Mouse (Mus musculus): Measurements from ENCODE around the gene Clec12b. TPM values are rescaled to one million over a fixed set of nuclear protein-coding genes. Genes with fewer than 3 reads are reported as not detected.
A peak's percentile ranks its signal among the peaks of the same experiment; 100 is the strongest.
"Not testable (repeated sequence)": the region's sequence is repeated elsewhere in the genome, so short reads cannot be mapped to it uniquely, and the experiment has no call there.

Gene Clec12b
- total RNA-seq, 2 experiments from 2014 or later = not detected

- intact Hi-C loops (cut with DNase I) = no loop called here
- no peak for DNase-seq (ENCODE audit: low spot score in 2 of 2)
These were observed 5.2 kb downstream of the Clec12b start for GRCm38 (mm10) chr6:129380454-129380853.

- DNase-seq (ENCODE audit: low spot score in 2 of 2) = no peak
- intact Hi-C loops (cut with DNase I) = no loop called here
These were observed 10.7 kb downstream of the Clec12b start for GRCm38 (mm10) chr6:129374937-129375471.

GRCm38 (mm10) chr6:129369374-129370132, 16.1 kb downstream of the Clec12b start:
- DNase-seq (ENCODE audit: low spot score in 2 of 2) = no peak
- intact Hi-C loops (cut with DNase I) = loop anchor here (5.0 kb wide), 1 partner anchor 517 kb away; no protein-coding TSS in a partner anchor

- DNase-seq (ENCODE audit: low spot score in 2 of 2) = peak in 1 of 2 experiments; percentile 8
- intact Hi-C loops (cut with DNase I) = loop anchor here (2.0 to 5.0 kb wide), 2 partner anchors 103 to 514 kb away; no protein-coding TSS in a partner anchor
These were observed 19.7 kb downstream of the Clec12b start for GRCm38 (mm10) chr6:129365959-129366359.

- DNase-seq (ENCODE audit: low spot score in 2 of 2) = no peak
- intact Hi-C loops (cut with DNase I) = loop anchor here (2.0 kb wide), 1 partner anchor 29 kb away; no protein-coding TSS in a partner anchor
These were observed 21.7 kb downstream of the Clec12b start for GRCm38 (mm10) chr6:129363942-129364341.

GRCm38 (mm10) chr6:129359515-129359914, 26.2 kb downstream of the Clec12b start:
- DNase-seq (ENCODE audit: low spot score in 2 of 2) = no peak
- intact Hi-C loops (cut with DNase I) = no loop called here

GRCm38 (mm10) chr6:129356430-129356829, 29.2 kb downstream of the Clec12b start:
- DNase-seq (ENCODE audit: low spot score in 2 of 2) = no peak
- intact Hi-C loops (cut with DNase I) = no loop called here

GRCm38 (mm10) chr6:129355774-129356173, 29.9 kb downstream of the Clec12b start:
- no peak for DNase-seq (ENCODE audit: low spot score in 2 of 2)
- intact Hi-C loops (cut with DNase I) = no loop called here

- intact Hi-C loops (cut with DNase I) = no loop called here
- DNase-seq (ENCODE audit: low spot score in 2 of 2) = no peak
These were observed 34.6 kb downstream of the Clec12b start for GRCm38 (mm10) chr6:129351091-129351490.

- DNase-seq (ENCODE audit: low spot score in 2 of 2) = no peak
- intact Hi-C loops (cut with DNase I) = no loop called here
These were observed 35.9 kb downstream of the Clec12b start for GRCm38 (mm10) chr6:129349524-129350352.

- DNase-seq (ENCODE audit: low spot score in 2 of 2) = no peak
- intact Hi-C loops (cut with DNase I) = no loop called here
These were observed 41.3 kb downstream of the Clec12b start for GRCm38 (mm10) chr6:129344408-129344807.

GRCm38 (mm10) chr6:129342391-129342790, 43.3 kb downstream of the Clec12b start, which contains the start of gene Clec12a:
Gene Clec12a, plus strand, starts transcription at chr6:129342691.
- DNase-seq (ENCODE audit: low spot score in 2 of 2); intact Hi-C loops (cut with DNase I): not testable (repeated sequence)

GRCm38 (mm10) chr6:129337751-129338150, 47.9 kb downstream of the Clec12b start:
- DNase-seq (ENCODE audit: low spot score in 2 of 2) = no peak
- intact Hi-C loops (cut with DNase I) = no loop called here

GRCm38 (mm10) chr6:129333674-129334078, 52.0 kb downstream of the Clec12b start:
- DNase-seq (ENCODE audit: low spot score in 2 of 2) = peak; percentile 23 to 25
- intact Hi-C loops (cut with DNase I) = loop anchor here (2.0 kb wide), 1 partner anchor 29 kb away; no protein-coding TSS in a partner anchor

- intact Hi-C loops (cut with DNase I) = no loop called here
- no peak for DNase-seq (ENCODE audit: low spot score in 2 of 2)
These were observed 54.1 kb downstream of the Clec12b start, which contains the start of gene 4922502D21Rik for GRCm38 (mm10) chr6:129331610-129332009. Gene 4922502D21Rik, minus strand, starts transcription at chr6:129331796.

GRCm38 (mm10) chr6:129326568-129327150, 59.0 kb downstream of the Clec12b start:
- intact Hi-C loops (cut with DNase I) = no loop called here
- DNase-seq (ENCODE audit: low spot score in 2 of 2) = no peak

- no peak for DNase-seq (ENCODE audit: low spot score in 2 of 2)
These were observed 59.7 kb downstream of the Clec12b start for GRCm38 (mm10) chr6:129326016-129326415.

More at GRCm38 (mm10) chr6:129326016-129326415, 59.7 kb downstream of the Clec12b start:
- intact Hi-C loops (cut with DNase I) = no loop called here

All from left cerebral cortex, postnatal 36 days (tissue).